Mouse (Mus musculus) liver, embryonic 13.5 days (tissue): ENCODE measurements around the gene Leprot. TPM values are rescaled to one million over a fixed set of nuclear protein-coding genes. Genes with fewer than 3 reads are reported as not detected.
A peak's percentile ranks its signal among the peaks of the same experiment; 100 is the strongest.

Experiments used
- ATAC-seq: fragments of 200-750 bp; cut with Nextera tagmentation; 2 replicates; pipeline ENCODE4 v1.8.0; 2017; ENCODE audit warnings: low read depth, mild to moderate bottlenecking, moderate number of reproducible peaks, moderate library complexity
- DNase-seq: peaks from one replicate; pipeline ENCODE4 v3.0.0; 2022
- H3K27ac ChIP-seq: fragments of 300-500 bp; sonication (generic); 2 replicates; pipeline ENCODE4 v1.5.1; 2015; ENCODE audit warnings: moderate library complexity, mild to moderate bottlenecking, inconsistent platforms
- H3K27me3 ChIP-seq: fragments of 300-500 bp; sonication (generic); 2 replicates; pipeline ENCODE4 v1.6.1; 2015; ENCODE audit warnings: mild to moderate bottlenecking, inconsistent platforms
- H3K36me3 ChIP-seq: fragments of 300-500 bp; sonication (generic); 2 replicates; pipeline ENCODE4 v1.6.1; 2015; ENCODE audit warnings: mild to moderate bottlenecking, inconsistent platforms
- H3K4me1 ChIP-seq: fragments of 300-500 bp; sonication (generic); replicated peaks from 2 replicates; pipeline ENCODE4 v1.6.1; 2015; ENCODE audit warnings: inconsistent platforms
- H3K4me2 ChIP-seq: fragments of 300-500 bp; sonication (generic); 2 replicates; pipeline ENCODE4 v1.6.1; 2015; ENCODE audit warnings: inconsistent platforms, mild to moderate bottlenecking, moderate library complexity
- H3K4me3 ChIP-seq: fragments of 300-500 bp; sonication (generic); replicated peaks from 2 replicates; pipeline ENCODE4 v1.5.1; 2015; ENCODE audit warnings: mild to moderate bottlenecking, inconsistent platforms
- H3K9ac ChIP-seq: fragments of 300-500 bp; sonication (generic); 2 replicates; pipeline ENCODE4 v1.6.1; 2015; ENCODE audit warnings: mild to moderate bottlenecking, inconsistent platforms
- H3K9me3 ChIP-seq: fragments of 300-500 bp; sonication (generic); replicated peaks from 2 replicates; pipeline ENCODE4 v1.6.1; 2016; ENCODE audit warnings: inconsistent platforms
- WGBS: fragments of 180-500 bp; shearing (Covaris S2); methylation state at CpG from one replicate; pipeline ENCODE4 v1.1.7; 2015; ENCODE audit not compliant: insufficient replicate concordance; 5-methylcytosine and 5-hydroxymethylcytosine counted together
- polyA plus RNA-seq: library from polyadenylated mRNA; unstranded; fragments of >200 nt; fragmentation: Nextera tagmentation; extraction: Ambion mirVana; gene quantifications from 2 replicates; pipeline ENCODE4 v1.2.1, GENCODE M21; 2015

Leprot gene
- polyA plus RNA-seq, 1 experiment from 2014 or later = 50.8 TPM

- ATAC-seq (no peak), DNase-seq (no peak)
- no peak overlapping the region for H3K9ac ChIP-seq
- no peaks in the 10 kb centered on the region for H3K27me3 ChIP-seq
- peaks cover 43% of the 10 kb centered on the region for H3K36me3 ChIP-seq
- H3K4me1 ChIP-seq = no peaks in the 10 kb centered on the region
- no peak overlapping the region for H3K4me3 ChIP-seq
- H3K4me2 ChIP-seq = no peak overlapping the region
- no peak overlapping the region for H3K27ac ChIP-seq
- H3K9me3 ChIP-seq = no peaks in the 10 kb centered on the region; the same call in 1 of the 2 replicates
- 85% methylated on average over 4 of the region's 4 CpGs for WGBS
Observed at GRCm38 (mm10) chr4:101664766-101665165, 17.2 kb downstream of the Leprot start.

GRCm38 (mm10) chr4:101669161-101669560 is 21.6 kb downstream of the Leprot start:
- WGBS = 66% methylated on average over 5 of the region's 5 CpGs
- ATAC-seq = no peak
- H3K27ac ChIP-seq = no peak overlapping the region
- no peak overlapping the region for H3K4me2 ChIP-seq
- H3K9me3 ChIP-seq = no peaks in the 10 kb centered on the region; the same call in 1 of the 2 replicates
- no peaks in the 10 kb centered on the region for H3K27me3 ChIP-seq
- DNase-seq = no peak
- no peaks in the 10 kb centered on the region for H3K4me1 ChIP-seq
- H3K36me3 ChIP-seq = peaks cover 2% of the 10 kb centered on the region; the same call in 1 of the 2 replicates
- no peak overlapping the region for H3K4me3 ChIP-seq
- no peak overlapping the region for H3K9ac ChIP-seq

DNA sequence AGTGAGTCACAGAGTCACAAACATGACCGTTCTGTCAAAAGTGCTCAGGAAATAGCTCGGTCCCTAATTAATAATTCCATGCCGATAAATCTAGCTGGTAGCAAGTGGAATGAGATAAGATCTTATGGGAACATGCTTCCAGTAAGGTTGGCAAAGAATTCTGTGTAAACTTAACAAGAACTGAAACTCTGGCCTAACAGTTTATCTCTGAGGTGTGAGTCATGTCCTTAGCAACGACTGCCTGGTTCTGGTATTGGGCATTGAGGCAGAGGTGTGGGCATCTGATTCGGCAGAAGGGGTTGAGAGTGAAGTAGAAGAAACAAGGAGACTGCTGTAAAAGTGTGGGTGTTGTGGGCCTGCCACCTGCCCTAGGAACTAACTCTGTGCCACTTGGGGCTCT is 22.3 kb downstream of the Leprot start:
- Histone ChIP-seq H3K9ac (no peak overlapping the region), H3K4me1 (no peaks in the 10 kb centered on the region), H3K27me3 (no peaks in the 10 kb centered on the region), H3K36me3 (no peaks in the 10 kb centered on the region), H3K27ac (no peak overlapping the region), H3K9me3 (no peaks in the 10 kb centered on the region; the same call in 1 of the 2 replicates), H3K4me3 (no peak overlapping the region), H3K4me2 (no peak overlapping the region)
- ATAC-seq = no peak
- WGBS = 70% methylated on average over 5 of the region's 5 CpGs
- no peak for DNase-seq

GRCm38 (mm10) chr4:101674790-101675189 is 27.3 kb downstream of the Leprot start:
- WGBS = 43% methylated on average over 5 of the region's 5 CpGs
- ATAC-seq (peak; percentile 70), DNase-seq (no peak)
- Histone ChIP-seq H3K27me3 (no peaks in the 10 kb centered on the region), H3K9me3 (no peaks in the 10 kb centered on the region), H3K9ac (no peak overlapping the region), H3K36me3 (no peaks in the 10 kb centered on the region), H3K27ac (no peak overlapping the region), H3K4me2 (no peak overlapping the region), H3K4me1 (no peaks in the 10 kb centered on the region), H3K4me3 (no peak overlapping the region)

DNA sequence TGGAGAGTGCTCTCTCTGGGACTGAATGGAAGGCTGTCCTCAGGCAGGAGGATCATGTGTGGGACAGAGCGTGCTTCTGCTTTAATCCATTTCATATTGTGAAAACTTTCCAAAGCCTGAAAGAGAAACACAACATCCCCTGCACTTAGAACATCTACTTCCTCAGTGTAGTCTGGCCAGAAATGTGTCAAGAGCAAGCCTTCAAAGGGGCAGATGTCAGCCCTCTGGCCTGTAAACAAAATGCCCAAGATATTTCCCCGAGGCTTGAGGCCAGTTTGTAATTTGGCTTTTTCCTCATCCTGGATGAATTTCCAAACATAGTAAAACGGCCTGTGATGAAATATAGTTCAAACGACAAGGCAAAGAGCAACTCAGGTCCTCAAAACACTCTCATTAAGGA is 28.2 kb downstream of the Leprot start:
- Histone ChIP-seq H3K4me3 (no peak overlapping the region), H3K36me3 (no peaks in the 10 kb centered on the region), H3K27me3 (no peaks in the 10 kb centered on the region), H3K4me2 (no peak overlapping the region), H3K4me1 (no peaks in the 10 kb centered on the region), H3K9me3 (no peaks in the 10 kb centered on the region), H3K27ac (no peak overlapping the region), H3K9ac (no peak overlapping the region)
- 57% methylated on average over 4 of the region's 4 CpGs for WGBS
- ATAC-seq (no peak), DNase-seq (no peak)

DNA sequence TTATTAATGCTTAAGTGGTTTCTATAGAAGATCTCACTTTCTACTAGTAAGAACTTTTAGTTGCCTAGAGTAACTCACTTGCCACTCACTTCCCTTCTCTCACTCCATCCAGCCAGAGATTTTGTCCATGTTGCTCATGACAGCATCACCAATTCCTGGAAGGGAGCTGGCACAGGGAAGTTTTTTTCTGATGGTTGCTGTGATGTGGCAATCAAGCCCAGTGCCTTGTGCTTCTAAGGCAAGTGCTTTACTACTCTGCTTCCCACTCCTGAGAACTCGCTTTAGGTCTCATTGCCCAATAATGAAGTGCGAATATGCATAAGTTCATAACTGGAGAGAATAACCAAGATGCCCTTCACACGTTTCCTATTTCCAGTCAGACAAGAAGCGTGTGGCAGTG is 35.1 kb downstream of the Leprot start:
- no peak overlapping the region for H3K9ac ChIP-seq
- DNase-seq (no peak), ATAC-seq (no peak)
- H3K9me3 ChIP-seq = no peaks in the 10 kb centered on the region
- no peaks in the 10 kb centered on the region for H3K36me3 ChIP-seq
- H3K4me1 ChIP-seq = no peaks in the 10 kb centered on the region
- H3K4me2 ChIP-seq = no peak overlapping the region
- no peaks in the 10 kb centered on the region for H3K27me3 ChIP-seq
- WGBS = 62% methylated on average over 4 of the region's 4 CpGs
- no peak overlapping the region for H3K4me3 ChIP-seq
- H3K27ac ChIP-seq = no peak overlapping the region

DNA sequence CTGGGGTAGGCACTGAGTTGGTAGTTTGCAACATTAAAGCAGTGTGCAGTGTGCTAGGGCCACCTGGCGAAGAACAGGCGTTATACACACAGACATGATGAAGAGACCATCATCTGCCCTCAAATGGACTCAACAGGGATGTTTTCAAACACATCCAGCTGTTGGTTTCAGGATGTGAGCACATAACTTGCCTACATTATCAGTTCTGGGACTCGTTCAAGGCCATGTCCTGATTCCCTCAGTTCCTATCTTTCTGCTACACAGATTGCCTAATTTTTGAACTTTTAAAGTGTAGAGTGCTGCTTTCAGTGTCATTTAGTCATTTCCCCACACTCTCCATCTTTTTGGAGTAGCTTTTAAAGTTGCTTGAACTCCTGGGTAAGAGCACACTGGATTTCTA is 35.6 kb downstream of the Leprot start:
- Histone ChIP-seq H3K9ac (no peak overlapping the region), H3K27me3 (no peaks in the 10 kb centered on the region), H3K4me3 (no peak overlapping the region), H3K36me3 (no peaks in the 10 kb centered on the region), H3K4me2 (no peak overlapping the region), H3K27ac (no peak overlapping the region), H3K9me3 (no peaks in the 10 kb centered on the region), H3K4me1 (no peaks in the 10 kb centered on the region)
- WGBS = 51% methylated on average over 3 of the region's 3 CpGs
- DNase-seq (no peak), ATAC-seq (no peak)

- Histone ChIP-seq H3K27me3 (no peaks in the 10 kb centered on the region), H3K9ac (no peak overlapping the region), H3K4me1 (no peaks in the 10 kb centered on the region), H3K36me3 (no peaks in the 10 kb centered on the region), H3K4me2 (no peak overlapping the region), H3K27ac (no peak overlapping the region), H3K9me3 (no peaks in the 10 kb centered on the region), H3K4me3 (no peak overlapping the region)
- WGBS = 63% methylated on average over 3 of the region's 3 CpGs
- ATAC-seq = no peak
- no peak for DNase-seq
Observed at GRCm38 (mm10) chr4:101684821-101685220, 37.3 kb downstream of the Leprot start.

DNA sequence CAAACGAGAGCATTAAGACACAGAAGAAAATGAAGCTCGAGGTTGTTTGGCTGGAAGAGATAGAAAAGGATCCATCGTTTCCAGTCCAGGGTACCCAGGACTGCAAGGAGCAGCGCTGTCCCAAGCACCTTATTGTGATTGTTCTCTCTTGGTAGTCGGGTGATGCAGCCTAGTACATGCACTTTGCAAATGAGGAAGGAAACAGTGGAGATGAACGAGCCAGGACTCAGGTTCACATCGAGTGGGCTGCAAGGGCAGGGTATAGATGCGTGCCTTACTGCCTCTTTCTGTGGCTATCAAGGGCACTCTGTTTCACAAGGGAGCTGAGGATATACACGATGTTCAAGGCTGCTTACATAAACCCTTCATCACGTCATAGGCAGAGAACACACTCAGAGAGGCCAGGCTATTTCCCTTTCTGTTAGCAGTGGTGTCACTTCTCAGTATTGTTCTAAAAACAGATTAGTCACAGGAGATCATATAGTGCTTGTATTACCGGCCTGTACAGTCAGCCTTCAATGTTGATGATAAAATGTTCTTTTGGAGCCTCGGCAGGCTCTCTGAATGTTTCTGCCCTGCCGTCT is 38.8 kb downstream of the Leprot start:
- Histone ChIP-seq H3K27ac (no peak overlapping the region), H3K36me3 (no peaks in the 10 kb centered on the region), H3K9ac (no peak overlapping the region), H3K4me2 (no peak overlapping the region), H3K4me1 (no peaks in the 10 kb centered on the region), H3K27me3 (no peaks in the 10 kb centered on the region), H3K9me3 (no peaks in the 10 kb centered on the region), H3K4me3 (no peak overlapping the region)
- 48% methylated on average over 13 of the region's 13 CpGs for WGBS
- no peak for ATAC-seq
- DNase-seq = no peak

GRCm38 (mm10) chr4:101689241-101689640 is 41.7 kb downstream of the Leprot start:
- WGBS = 69% methylated on average over 4 of the region's 4 CpGs
- ATAC-seq = no peak

GRCm38 (mm10) chr4:101689645-101690044 is 42.1 kb downstream of the Leprot start:
- no peak overlapping the region for H3K4me2 ChIP-seq
- ATAC-seq = no peak
- H3K9ac ChIP-seq = no peak overlapping the region

More at GRCm38 (mm10) chr4:101689241-101689640, 41.7 kb downstream of the Leprot start:
- H3K27me3 ChIP-seq = no peaks in the 10 kb centered on the region
- H3K36me3 ChIP-seq = no peaks in the 10 kb centered on the region
- H3K9ac ChIP-seq = no peak overlapping the region
- DNase-seq = no peak
- H3K4me3 ChIP-seq = no peak overlapping the region
- H3K27ac ChIP-seq = no peak overlapping the region
- no peaks in the 10 kb centered on the region for H3K9me3 ChIP-seq
- H3K4me2 ChIP-seq = no peak overlapping the region
- H3K4me1 ChIP-seq = no peaks in the 10 kb centered on the region

DNA sequence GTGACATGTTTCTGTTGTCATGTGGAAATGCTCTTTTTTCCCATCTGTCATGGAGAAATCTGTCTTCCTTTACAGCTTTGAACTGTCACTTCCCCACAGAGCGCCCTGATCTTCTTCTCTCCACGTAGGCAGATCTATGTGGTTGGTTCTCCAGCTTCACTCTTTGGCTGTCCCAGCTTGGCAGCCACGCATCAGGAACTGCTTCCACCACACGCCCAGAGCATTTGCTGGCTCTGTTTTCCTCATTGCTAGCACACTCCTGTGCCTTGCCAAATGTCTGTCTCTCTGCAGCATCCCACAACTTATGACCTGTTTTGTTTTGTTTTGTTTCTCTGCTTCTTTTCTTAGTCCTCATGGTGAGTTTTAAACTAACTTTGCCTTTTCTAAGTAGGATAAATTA is 45.4 kb downstream of the Leprot start:
- H3K27me3 ChIP-seq = no peaks in the 10 kb centered on the region
- no peak overlapping the region for H3K4me3 ChIP-seq
- H3K9ac ChIP-seq = no peak overlapping the region
- DNase-seq (no peak), ATAC-seq (no peak)
- no peaks in the 10 kb centered on the region for H3K4me1 ChIP-seq
- no peaks in the 10 kb centered on the region for H3K9me3 ChIP-seq
- no peak overlapping the region for H3K27ac ChIP-seq
- no peak overlapping the region for H3K4me2 ChIP-seq
- no peaks in the 10 kb centered on the region for H3K36me3 ChIP-seq
- WGBS = 46% methylated on average over 4 of the region's 4 CpGs

More at GRCm38 (mm10) chr4:101689645-101690044, 42.1 kb downstream of the Leprot start:
- 57% methylated on average over 5 of the region's 5 CpGs for WGBS
- Histone ChIP-seq H3K36me3 (no peaks in the 10 kb centered on the region), H3K27ac (no peak overlapping the region), H3K4me1 (no peaks in the 10 kb centered on the region), H3K27me3 (no peaks in the 10 kb centered on the region), H3K9me3 (no peaks in the 10 kb centered on the region), H3K4me3 (no peak overlapping the region)
- DNase-seq = no peak
